ENCODE assay signal across 29 mouse cellular contexts in the genomic region with DNA sequence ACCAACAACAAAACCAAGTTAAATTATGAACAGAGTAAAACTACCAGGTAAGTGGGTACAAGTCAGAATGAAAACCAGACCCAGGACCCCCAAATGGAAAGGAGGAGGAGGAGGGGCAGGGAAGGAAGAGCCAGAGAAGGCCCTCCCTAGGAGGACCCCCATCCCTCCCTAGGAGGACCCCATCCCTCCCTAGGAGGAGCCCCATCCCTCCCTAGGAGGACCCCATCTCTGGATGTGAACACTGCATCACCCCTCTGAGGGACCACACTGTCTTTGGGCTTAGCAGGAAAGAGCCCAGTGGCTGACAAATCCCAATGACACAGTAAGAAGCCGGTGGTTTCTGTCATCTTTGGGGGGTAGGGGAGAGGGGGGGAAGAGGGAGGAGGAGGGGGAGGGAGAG. TPM values are rescaled to one million over a fixed set of nuclear protein-coding genes. Genes with fewer than 3 reads are reported as not detected.
DNase-seq lines count a peak whose midpoint lies in the region; ATAC-seq lines count a peak whose summit lies in the region.
"Had no signal": no experiment of that assay in that cellular context is flagged by ENCODE, and none has a peak within 500 bp of the region (broad histone marks: within the 10 kb centered on the region; RNA-seq: fewer than 3 reads in every experiment).

No protein-coding gene starts in this region.

- H3K9ac ChIP-seq in hindbrain, embryonic 15.5 days = no peak overlapping the region
- H3K9ac ChIP-seq in hindbrain, embryonic 14.5 days = no peak overlapping the region
- H3K9ac ChIP-seq in neural tube, embryonic 15.5 days (replicated peaks) = no peak overlapping the region
- H3K9ac ChIP-seq: embryonic facial prominence, embryonic 15.5 days; intestine, embryonic 15.5 days; limb, embryonic 13.5 days; liver, embryonic 13.5 days had no signal

- 0 out of 2 replicates have a peak, but pooled peaks have one; percentile 30 for ATAC-seq in hindbrain, embryonic 15.5 days (ENCODE audit: low FRiP score, low read depth)
- ATAC-seq in hindbrain, embryonic 14.5 days (ENCODE audit: low FRiP score) = no peak; the same call in 1 of the 2 replicates
- peak; percentile 66; the same call in 1 of the 2 replicates for ATAC-seq in neural tube, embryonic 15.5 days (ENCODE audit: low FRiP score)
- ATAC-seq: intestine, embryonic 15.5 days had no signal

- WGBS in hindbrain, embryonic 15.5 days = 7% methylated on average over 1 of the region's 1 CpGs
- WGBS in hindbrain, embryonic 14.5 days = 15% methylated on average over 1 of the region's 1 CpGs
- WGBS in neural tube, embryonic 15.5 days = 33% methylated on average over 1 of the region's 1 CpGs
- WGBS in limb, embryonic 10.5 days = 69% methylated on average over 1 of the region's 1 CpGs

- no peak overlapping the region for H3K4me3 ChIP-seq in hindbrain, embryonic 15.5 days
- H3K4me3 ChIP-seq in hindbrain, embryonic 14.5 days (replicated peaks; ENCODE audit: low read length) = no peak overlapping the region
- H3K4me3 ChIP-seq in neural tube, embryonic 15.5 days (replicated peaks) = no peak overlapping the region
- H3K4me3 ChIP-seq in limb, embryonic 10.5 days = no peak overlapping the region
- H3K4me3 ChIP-seq: embryonic facial prominence, embryonic 15.5 days; heart, adult 2 months; intestine, embryonic 15.5 days; layer of hippocampus, adult 2 months; limb, embryonic 13.5 days; liver, embryonic 13.5 days had no signal

- H3K27ac ChIP-seq in hindbrain, embryonic 15.5 days (replicated peaks) = no peak overlapping the region
- H3K27ac ChIP-seq in hindbrain, embryonic 14.5 days = no peak overlapping the region
- no peak overlapping the region for H3K27ac ChIP-seq in neural tube, embryonic 15.5 days (replicated peaks)
- 0 out of 2 replicates have a peak overlapping the region, but pooled peaks have one; percentile 2 for H3K27ac ChIP-seq in limb, embryonic 10.5 days
- H3K27ac ChIP-seq: embryonic facial prominence, embryonic 15.5 days; heart, adult 2 months; intestine, embryonic 15.5 days; layer of hippocampus, adult 2 months; limb, embryonic 13.5 days; liver, embryonic 13.5 days had no signal

- H3K4me2 ChIP-seq in hindbrain, embryonic 15.5 days = no peak overlapping the region
- H3K4me2 ChIP-seq in hindbrain, embryonic 14.5 days (replicated peaks) = no peak overlapping the region
- no peak overlapping the region for H3K4me2 ChIP-seq in neural tube, embryonic 15.5 days
- H3K4me2 ChIP-seq: embryonic facial prominence, embryonic 15.5 days; intestine, embryonic 15.5 days; limb, embryonic 13.5 days; liver, embryonic 13.5 days had no signal

- no peaks in the 10 kb centered on the region for H3K27me3 ChIP-seq in hindbrain, embryonic 15.5 days
- H3K27me3 ChIP-seq in hindbrain, embryonic 14.5 days (ENCODE audit: control insufficient read depth, insufficient read depth, low read length) = no peaks in the 10 kb centered on the region
- no peaks in the 10 kb centered on the region for H3K27me3 ChIP-seq in neural tube, embryonic 15.5 days (replicated peaks)
- H3K27me3 ChIP-seq in limb, embryonic 10.5 days (ENCODE audit: low read depth, poor library complexity, severe bottlenecking) = no peaks in the 10 kb centered on the region
- H3K27me3 ChIP-seq: CH12.LX; embryonic facial prominence, embryonic 15.5 days; intestine, embryonic 15.5 days; limb, embryonic 13.5 days; liver, embryonic 13.5 days had no signal

- DNase-seq in hindbrain, embryonic 14.5 days (ENCODE audit: low spot score) = no peak
- no peak for DNase-seq in neural tube, embryonic 10.5 days (ENCODE audit: extremely low spot score, low spot score)
- DNase-seq in limb, embryonic 10.5 days (ENCODE audit: low spot score) = no peak
- DNase-seq in spleen, postnatal 10 days (ENCODE audit: low spot score in 2 of 2) = no peak
- no peak for DNase-seq in gastrocnemius, adult 18-20 months (ENCODE audit: low spot score)
- DNase-seq: adrenal gland, adult 2 months; B cell, adult 2 months; cerebellum, adult 11 months; cerebellum, postnatal 10 days; gastrocnemius, postnatal 36 days; heart, adult 2 months; heart, postnatal 4 days; kidney, adult 9 months; kidney, postnatal 25 days; liver, embryonic 13.5 days; lung, adult 2 months; lung, postnatal 14 days; right cerebral cortex, postnatal 25 days; spleen, adult 18-20 months had no signal

- H3K4me1 ChIP-seq in hindbrain, embryonic 15.5 days (replicated peaks) = peaks cover 8% of the 10 kb centered on the region; the same call in 1 of the 2 replicates
- no peaks in the 10 kb centered on the region for H3K4me1 ChIP-seq in hindbrain, embryonic 14.5 days (replicated peaks; ENCODE audit: control insufficient read depth, insufficient read depth, low read length)
- peaks cover 6% of the 10 kb centered on the region for H3K4me1 ChIP-seq in neural tube, embryonic 15.5 days
- peaks cover 35% of the 10 kb centered on the region for H3K4me1 ChIP-seq in limb, embryonic 10.5 days
- H3K4me1 ChIP-seq: intestine, embryonic 15.5 days had no signal

- H3K36me3 ChIP-seq in hindbrain, embryonic 15.5 days = peaks cover 15% of the 10 kb centered on the region
- H3K36me3 ChIP-seq in hindbrain, embryonic 14.5 days (replicated peaks; ENCODE audit: control insufficient read depth, insufficient read depth) = peaks cover 33% of the 10 kb centered on the region
- H3K36me3 ChIP-seq in neural tube, embryonic 15.5 days = 0 out of 2 replicates have a peak, but pooled peaks cover 17% of the 10 kb centered on the region
- peaks cover 33% of the 10 kb centered on the region for H3K36me3 ChIP-seq in limb, embryonic 10.5 days
- H3K36me3 ChIP-seq: intestine, embryonic 15.5 days had no signal

- H3K9me3 ChIP-seq in hindbrain, embryonic 15.5 days = no peaks in the 10 kb centered on the region
- no peaks in the 10 kb centered on the region for H3K9me3 ChIP-seq in hindbrain, embryonic 14.5 days (ENCODE audit: control insufficient read depth, low read length)
- H3K9me3 ChIP-seq in neural tube, embryonic 15.5 days (replicated peaks) = no peaks in the 10 kb centered on the region
- no peaks in the 10 kb centered on the region for H3K9me3 ChIP-seq in limb, embryonic 10.5 days (replicated peaks)
- H3K9me3 ChIP-seq: embryonic facial prominence, embryonic 15.5 days; G1E; intestine, embryonic 15.5 days; limb, embryonic 13.5 days; liver, embryonic 13.5 days had no signal

RNA-seq across cellular contexts. Expression of a gene that starts 15.5 kb away (rescaled TPM):
- 0.36 and 0.38 TPM in 2 replicates for polyA plus RNA-seq in hindbrain, embryonic 15.5 days (2015; fragmentation: Nextera tagmentation; extraction: Ambion mirVana)
- polyA plus RNA-seq in hindbrain, embryonic 14.5 days (2014; fragmentation: Nextera tagmentation; extraction: Ambion mirVana) = 0.63 and 0.72 TPM in 2 replicates
- 0.42 and 0.68 TPM in 2 replicates for polyA plus RNA-seq in neural tube, embryonic 15.5 days (2015; fragmentation: Nextera tagmentation; extraction: Ambion mirVana)
- 0.03 and 0.05 TPM in 2 replicates for polyA plus RNA-seq in limb, embryonic 10.5 days (2016; fragmentation: Nextera tagmentation; extraction: Ambion mirVana)
- under 1 TPM; 0.48 to 0.50 TPM for total RNA-seq in gastrocnemius, adult 18-20 months (2021)
- total RNA-seq: megakaryocyte progenitor cell, adult 5-6 weeks had no signal
- polyA plus RNA-seq: G1E; heart, embryonic 14.5 days had no signal
